Comparison of ENCODE assay signal across 23 mouse cellular contexts in the genomic region with DNA sequence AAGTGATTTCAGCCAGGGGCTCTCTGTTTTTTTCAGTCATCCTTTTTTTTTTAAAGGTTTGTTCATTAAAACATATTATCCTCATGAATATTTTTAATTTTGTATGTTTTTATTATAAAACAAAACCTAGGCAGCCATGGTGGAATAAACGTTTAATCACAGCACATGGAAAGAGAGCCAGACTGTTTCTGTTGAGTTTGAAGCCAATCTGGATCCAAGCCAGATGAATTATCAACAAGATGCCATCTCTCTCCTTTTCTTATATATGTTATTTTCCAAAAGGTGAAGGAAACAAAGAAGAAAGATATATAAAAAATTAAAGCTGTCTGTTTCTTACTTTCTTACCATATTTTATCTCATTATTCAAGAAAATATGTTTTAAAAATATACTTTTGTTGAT.
A peak's percentile ranks its signal among the peaks of the same experiment; 100 is the strongest.
DNase-seq lines count a peak whose midpoint lies in the region; ATAC-seq and TF ChIP-seq lines count a peak whose summit lies in the region.
"Had no signal": no experiment of that assay in that cellular context is flagged by ENCODE, and none has a peak within 500 bp of the region (broad histone marks: within the 10 kb centered on the region; RNA-seq: fewer than 3 reads in every experiment).

No protein-coding gene starts in this region.

- peak; percentile 70 for DNase-seq in cerebellum, adult 9-10 months
- no peak for DNase-seq in cerebellum, adult 11 months
- peak; percentile 71 for DNase-seq in forebrain, embryonic 14.5 days (ENCODE audit: low spot score)
- DNase-seq in brain, adult 2 months (ENCODE audit: low read depth, low spot score) = peak; percentile 77
- DNase-seq in brain, embryonic 14.5 days (ENCODE audit: low read depth) = peak; percentile 72
- no peak for DNase-seq in embryonic facial prominence, embryonic 10.5 days (ENCODE audit: low spot score)
- no peak for DNase-seq in spleen, postnatal 10 days (ENCODE audit: low spot score in 2 of 2)
- DNase-seq: adrenal gland, adult 2 months; adrenal gland, adult 8-10 months; adrenal gland, postnatal 10 days; adrenal gland, postnatal 14 days; adrenal gland, postnatal 25 days; adrenal gland, postnatal 36 days; B cell, adult 2 months; cerebellum, adult 11-12 months; cerebellum, adult 18-20 months; cerebellum, adult 8-10 months had no signal

- H3K9me3 ChIP-seq in forebrain, embryonic 14.5 days (replicated peaks; ENCODE audit: control insufficient read depth, low read length) = no peaks in the 10 kb centered on the region
- H3K9me3 ChIP-seq in forebrain, embryonic 15.5 days = no peaks in the 10 kb centered on the region
- no peaks in the 10 kb centered on the region for H3K9me3 ChIP-seq in embryonic facial prominence, embryonic 10.5 days
- H3K9me3 ChIP-seq: G1E had no signal

- no peak overlapping the region for H3K4me3 ChIP-seq in forebrain, embryonic 14.5 days (ENCODE audit: low read depth, low read length)
- no peak overlapping the region for H3K4me3 ChIP-seq in forebrain, embryonic 15.5 days
- no peak overlapping the region for H3K4me3 ChIP-seq in embryonic facial prominence, embryonic 10.5 days

- 50% methylated on average over 1 of the region's 1 CpGs for WGBS in forebrain, embryonic 14.5 days
- 34% methylated on average over 1 of the region's 1 CpGs for WGBS in forebrain, embryonic 15.5 days
- 91% methylated on average over 1 of the region's 1 CpGs for WGBS in embryonic facial prominence, embryonic 10.5 days

- no peaks in the 10 kb centered on the region for H3K27me3 ChIP-seq in forebrain, embryonic 14.5 days (replicated peaks; ENCODE audit: control insufficient read depth, insufficient read depth, low read length)
- H3K27me3 ChIP-seq in forebrain, embryonic 15.5 days = no peaks in the 10 kb centered on the region
- no peaks in the 10 kb centered on the region for H3K27me3 ChIP-seq in embryonic facial prominence, embryonic 10.5 days (replicated peaks; ENCODE audit: low read depth, poor library complexity, severe bottlenecking)
- H3K27me3 ChIP-seq: CH12.LX had no signal

- H3K27ac ChIP-seq in forebrain, embryonic 14.5 days (ENCODE audit: low read depth, low read length) = no peak overlapping the region
- H3K27ac ChIP-seq in forebrain, embryonic 15.5 days (replicated peaks) = no peak overlapping the region
- no peak overlapping the region for H3K27ac ChIP-seq in embryonic facial prominence, embryonic 10.5 days (replicated peaks)

- no peak overlapping the region for H3K9ac ChIP-seq in forebrain, embryonic 14.5 days (ENCODE audit: low read length)
- H3K9ac ChIP-seq in forebrain, embryonic 15.5 days (replicated peaks) = no peak overlapping the region

- no peak for TF ChIP-seq POLR2A in brain, embryonic 14.5 days (IDR thresholded peaks at IDR 0.05; ENCODE audit: borderline replicate concordance, extremely low read depth, insufficient read depth, insufficient read length, poor library complexity, severe bottlenecking)

- ATAC-seq in forebrain, embryonic 14.5 days = no peak
- ATAC-seq in forebrain, embryonic 15.5 days (replicated peaks) = no peak
- ATAC-seq: activated CD4-positive, CD25-positive, alpha-beta regulatory T cell, adult 4 months; CD4-positive, CD25-positive, alpha-beta regulatory T cell, adult 4 months; Patski had no signal

- H3K4me2 ChIP-seq in forebrain, embryonic 14.5 days (ENCODE audit: low read length) = no peak overlapping the region
- no peak overlapping the region for H3K4me2 ChIP-seq in forebrain, embryonic 15.5 days (replicated peaks)

- TF ChIP-seq CTCF in brain, embryonic 14.5 days (IDR thresholded peaks at IDR 0.05; ENCODE audit: borderline replicate concordance, extremely low read depth, insufficient read depth, insufficient read length) = no peak

- H3K36me3 ChIP-seq in forebrain, embryonic 14.5 days (ENCODE audit: control insufficient read depth, insufficient read depth, low read length) = no peaks in the 10 kb centered on the region
- no peaks in the 10 kb centered on the region for H3K36me3 ChIP-seq in forebrain, embryonic 15.5 days
- no peaks in the 10 kb centered on the region for H3K36me3 ChIP-seq in embryonic facial prominence, embryonic 10.5 days (replicated peaks)
- H3K36me3 ChIP-seq: G1E had no signal

- H3K4me1 ChIP-seq in forebrain, embryonic 14.5 days (ENCODE audit: control insufficient read depth, insufficient read depth, low read length) = peaks cover 3% of the 10 kb centered on the region; the same call in 1 of the 2 replicates
- H3K4me1 ChIP-seq in forebrain, embryonic 15.5 days = peaks cover 6% of the 10 kb centered on the region; the same call in 1 of the 2 replicates
- no peaks in the 10 kb centered on the region; the same call in 1 of the 2 replicates for H3K4me1 ChIP-seq in embryonic facial prominence, embryonic 10.5 days

Comparison
In these comparisons a context has a peak if more than half of its experiments do, and no peak if none do; other contexts are left out.
1. DNase-seq: peak in cerebellum, adult 9-10 months (single experiment), forebrain, embryonic 14.5 days (single experiment), brain, adult 2 months (single experiment) and brain, embryonic 14.5 days (single experiment); none in cerebellum, adult 11 months (single experiment), embryonic facial prominence, embryonic 10.5 days (single experiment) and spleen, postnatal 10 days (0 of 2).